Mouse (Mus musculus) lung, embryonic 16.5 days (tissue): ENCODE data around the gene Trio. TPM values are rescaled to one million over a fixed set of nuclear protein-coding genes. Genes with fewer than 3 reads are reported as not detected.

ENCODE experiments used
- ATAC-seq: fragments of 200-750 bp; cut with Nextera tagmentation; 2 replicates; pipeline ENCODE4 v1.8.0; 2017; ENCODE audit warnings: low read depth, mild to moderate bottlenecking, moderate library complexity
- H3K27ac ChIP-seq: fragments of 300-500 bp; sonication (generic); 2 replicates; pipeline ENCODE4 v1.5.1; 2014; ENCODE audit warnings: mild to moderate bottlenecking, control low read depth, low read length
- H3K27me3 ChIP-seq: fragments of 300-500 bp; sonication (generic); 2 replicates; pipeline ENCODE4 v1.6.1; 2014; ENCODE audit warnings: low read depth, low read length, mixed read lengths; ENCODE audit not compliant: control insufficient read depth, insufficient read depth
- H3K36me3 ChIP-seq: fragments of 300-500 bp; sonication (generic); 2 replicates; pipeline ENCODE4 v1.6.1; 2014; ENCODE audit warnings: low read length; ENCODE audit not compliant: control insufficient read depth, insufficient read depth
- H3K4me1 ChIP-seq: fragments of 300-500 bp; sonication (generic); replicated peaks from 2 replicates; pipeline ENCODE4 v1.6.1; 2014; ENCODE audit warnings: low read length, mixed read lengths; ENCODE audit not compliant: control insufficient read depth, insufficient read depth
- H3K4me2 ChIP-seq: fragments of 300-500 bp; sonication (generic); 2 replicates; pipeline ENCODE4 v1.6.1; 2014; ENCODE audit warnings: low read depth, low read length, control low read depth
- H3K4me3 ChIP-seq: fragments of 300-500 bp; sonication (generic); 2 replicates; pipeline ENCODE4 v1.5.1; 2014; ENCODE audit warnings: mild to moderate bottlenecking, low read length, control low read depth
- H3K9ac ChIP-seq: fragments of 300-500 bp; sonication (generic); 2 replicates; pipeline ENCODE4 v1.6.1; 2014; ENCODE audit warnings: low read length, control low read depth
- H3K9me3 ChIP-seq: fragments of 300-500 bp; sonication (generic); 2 replicates; pipeline ENCODE4 v1.6.1; 2016; ENCODE audit warnings: low read length; ENCODE audit not compliant: control insufficient read depth
- WGBS: fragments of 180-500 bp; shearing (Covaris S2); extraction: QIAGEN DNeasy Blood & Tissue Kit; methylation state at CpG from one replicate; pipeline ENCODE4 v1.1.7; 2014; 5-methylcytosine and 5-hydroxymethylcytosine counted together
- polyA plus RNA-seq: library from polyadenylated mRNA; unstranded; fragments of >200 nt; fragmentation: Nextera tagmentation; extraction: Ambion mirVana; gene quantifications from 2 replicates; pipeline ENCODE4 v1.2.1, GENCODE M21; 2015

The Trio gene
- polyA plus RNA-seq, 1 experiment from 2014 or later = 16.4 TPM

- Histone ChIP-seq H3K9me3 (no peaks in the 10 kb centered on the region), H3K9ac (no peak overlapping the region), H3K4me1 (peaks cover 3% of the 10 kb centered on the region), H3K27ac (no peak overlapping the region), H3K27me3 (no peaks in the 10 kb centered on the region), H3K36me3 (peaks cover 26% of the 10 kb centered on the region), H3K4me2 (no peak overlapping the region), H3K4me3 (no peak overlapping the region)
- 42% methylated on average over 6 of the region's 6 CpGs for WGBS
- no peak for ATAC-seq
Observed at GRCm38 (mm10) chr15:27758680-27759079, 267.0 kb downstream of the Trio start.

GRCm38 (mm10) chr15:27756426-27756825 lies 269.2 kb downstream of the Trio start:
- WGBS = 90% methylated on average over 11 of the region's 11 CpGs
- Histone ChIP-seq H3K9me3 (no peaks in the 10 kb centered on the region), H3K4me3 (no peak overlapping the region), H3K9ac (no peak overlapping the region), H3K4me1 (peaks cover 3% of the 10 kb centered on the region), H3K4me2 (no peak overlapping the region), H3K36me3 (peaks cover 21% of the 10 kb centered on the region), H3K27ac (no peak overlapping the region), H3K27me3 (no peaks in the 10 kb centered on the region)
- no peak for ATAC-seq

- Histone ChIP-seq H3K9me3 (no peaks in the 10 kb centered on the region), H3K36me3 (peaks cover 28% of the 10 kb centered on the region), H3K4me2 (no peak overlapping the region), H3K27me3 (no peaks in the 10 kb centered on the region), H3K4me1 (peaks cover 3% of the 10 kb centered on the region; the same call in 1 of the 2 replicates), H3K27ac (no peak overlapping the region), H3K4me3 (no peak overlapping the region), H3K9ac (no peak overlapping the region)
- 59% methylated on average over 7 of the region's 7 CpGs for WGBS
- peak; percentile 69 for ATAC-seq
Observed at GRCm38 (mm10) chr15:27754571-27755260, 270.9 kb downstream of the Trio start.

GRCm38 (mm10) chr15:27753923-27754322 lies 271.7 kb downstream of the Trio start:
- no peak for ATAC-seq
- no peak overlapping the region for H3K27ac ChIP-seq
- H3K36me3 ChIP-seq = peaks cover 36% of the 10 kb centered on the region
- peaks cover 3% of the 10 kb centered on the region; the same call in 1 of the 2 replicates for H3K4me1 ChIP-seq
- no peaks in the 10 kb centered on the region for H3K9me3 ChIP-seq
- no peak overlapping the region for H3K4me2 ChIP-seq
- no peaks in the 10 kb centered on the region for H3K27me3 ChIP-seq
- 68% methylated on average over 5 of the region's 5 CpGs for WGBS
- H3K4me3 ChIP-seq = no peak overlapping the region
- no peak overlapping the region for H3K9ac ChIP-seq

- H3K4me3 ChIP-seq = no peak overlapping the region
- H3K9me3 ChIP-seq = no peaks in the 10 kb centered on the region
- no peak overlapping the region for H3K9ac ChIP-seq
- no peak overlapping the region for H3K4me2 ChIP-seq
- ATAC-seq = no peak
- H3K4me1 ChIP-seq = 0 out of 2 replicates have a peak, but pooled peaks cover 3% of the 10 kb centered on the region
- no peaks in the 10 kb centered on the region for H3K27me3 ChIP-seq
- WGBS = 75% methylated on average over 7 of the region's 7 CpGs
- H3K27ac ChIP-seq = no peak overlapping the region
- peaks cover 43% of the 10 kb centered on the region for H3K36me3 ChIP-seq
Observed at GRCm38 (mm10) chr15:27752677-27753342, 272.8 kb downstream of the Trio start.

GRCm38 (mm10) chr15:27751612-27752405 lies 273.8 kb downstream of the Trio start:
- Histone ChIP-seq H3K27me3 (no peaks in the 10 kb centered on the region), H3K36me3 (peaks cover 49% of the 10 kb centered on the region), H3K4me1 (0 out of 2 replicates have a peak, but pooled peaks cover 3% of the 10 kb centered on the region), H3K4me2 (no peak overlapping the region), H3K4me3 (no peak overlapping the region), H3K27ac (no peak overlapping the region), H3K9ac (no peak overlapping the region), H3K9me3 (no peaks in the 10 kb centered on the region)
- whole genome bisulfite sequencing = 68% methylated on average over 12 of the region's 12 CpGs
- peak; percentile 53 for ATAC-seq

GRCm38 (mm10) chr15:27748739-27749138 lies 276.9 kb downstream of the Trio start:
- Histone ChIP-seq H3K27me3 (no peaks in the 10 kb centered on the region), H3K4me3 (no peak overlapping the region), H3K4me2 (no peak overlapping the region), H3K9me3 (no peaks in the 10 kb centered on the region), H3K27ac (no peak overlapping the region), H3K4me1 (no peaks in the 10 kb centered on the region), H3K9ac (no peak overlapping the region), H3K36me3 (peaks cover 38% of the 10 kb centered on the region)
- 79% methylated on average over 8 of the region's 8 CpGs for WGBS
- ATAC-seq = no peak

GRCm38 (mm10) chr15:27747512-27747911 lies 278.1 kb downstream of the Trio start:
- Histone ChIP-seq H3K4me1 (no peaks in the 10 kb centered on the region), H3K4me3 (no peak overlapping the region), H3K36me3 (peaks cover 41% of the 10 kb centered on the region), H3K9ac (no peak overlapping the region), H3K4me2 (no peak overlapping the region), H3K9me3 (no peaks in the 10 kb centered on the region), H3K27me3 (no peaks in the 10 kb centered on the region), H3K27ac (no peak overlapping the region)
- ATAC-seq = no peak
- 77% methylated on average over 18 of the region's 18 CpGs for WGBS

GRCm38 (mm10) chr15:27744995-27745394 lies 280.7 kb downstream of the Trio start:
- peaks cover 45% of the 10 kb centered on the region for H3K36me3 ChIP-seq
- H3K4me3 ChIP-seq = no peak overlapping the region
- H3K9ac ChIP-seq = no peak overlapping the region
- H3K4me2 ChIP-seq = no peak overlapping the region
- H3K9me3 ChIP-seq = no peaks in the 10 kb centered on the region
- H3K27me3 ChIP-seq = no peaks in the 10 kb centered on the region
- peak; percentile 10; the same call in 1 of the 2 replicates for ATAC-seq
- 79% methylated on average over 5 of the region's 5 CpGs for WGBS
- no peaks in the 10 kb centered on the region for H3K4me1 ChIP-seq
- no peak overlapping the region for H3K27ac ChIP-seq
